Mouse (Mus musculus) left cerebral cortex, postnatal 4 days (tissue): ENCODE data around the gene D630023F18Rik. TPM values are rescaled to one million over a fixed set of nuclear protein-coding genes. Genes with fewer than 3 reads are reported as not detected.

ENCODE experiments used
- DNase-seq: peaks from one replicate; pipeline ENCODE4 v3.0.0-alpha.2; 2022
- intact Hi-C: fragments of 180-260 bp; cut with DNase I; formaldehyde crosslinking; loops from one replicate; pipeline ENCODE4 v1.15.1; 2025
- total RNA-seq, 2 experiments: library from RNA; stranded (reverse); gene quantifications; 2 replicates each; pipeline ENCODE4 v1.2.3; 2021

The D630023F18Rik gene
- 1 to 10 TPM; 5.6 to 9.1 TPM for total RNA-seq

DNA sequence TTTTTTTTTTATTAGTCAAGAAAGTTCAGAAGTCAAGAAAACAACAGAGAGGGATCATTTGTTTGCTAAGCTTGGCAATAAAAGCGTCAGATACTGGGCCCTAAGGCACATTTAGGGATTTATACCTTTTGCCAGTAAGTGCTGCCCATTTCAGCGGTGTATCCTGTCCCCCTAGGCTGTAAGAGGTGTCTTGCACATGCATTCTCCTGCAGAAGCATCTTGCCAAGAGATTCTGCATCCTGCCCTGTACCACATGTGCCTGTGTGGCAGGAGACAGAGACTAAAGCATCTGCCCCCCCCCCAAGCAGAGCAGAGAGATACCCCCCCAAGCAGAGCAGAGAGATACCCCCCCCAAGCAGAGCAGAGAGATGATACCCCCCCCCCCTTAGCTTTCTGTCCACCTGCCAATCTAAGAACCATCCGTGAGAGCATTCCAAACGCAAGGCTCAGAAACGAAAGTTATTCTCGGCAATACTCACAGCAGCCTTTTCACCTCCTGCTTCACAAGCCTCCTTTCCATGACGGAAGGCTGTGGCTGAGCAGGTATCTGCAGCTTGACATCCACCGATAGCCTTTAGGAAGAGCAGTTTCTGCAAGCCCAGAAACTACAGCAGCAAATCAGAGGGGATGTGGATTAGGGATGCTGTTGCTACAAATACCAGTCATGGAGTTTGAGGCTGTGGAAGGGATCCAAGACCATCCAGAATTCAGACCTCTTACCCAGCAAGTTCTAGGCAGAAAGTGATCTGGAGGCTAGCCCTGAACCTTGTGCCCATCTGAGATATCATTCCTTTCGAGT lies at the start of gene D630023F18Rik:
D630023F18Rik (minus strand) TSS at position 641 of the 799 bp plus-strand sequence.
- intact Hi-C loops = no loop called here
- DNase-seq = no peak

DNA sequence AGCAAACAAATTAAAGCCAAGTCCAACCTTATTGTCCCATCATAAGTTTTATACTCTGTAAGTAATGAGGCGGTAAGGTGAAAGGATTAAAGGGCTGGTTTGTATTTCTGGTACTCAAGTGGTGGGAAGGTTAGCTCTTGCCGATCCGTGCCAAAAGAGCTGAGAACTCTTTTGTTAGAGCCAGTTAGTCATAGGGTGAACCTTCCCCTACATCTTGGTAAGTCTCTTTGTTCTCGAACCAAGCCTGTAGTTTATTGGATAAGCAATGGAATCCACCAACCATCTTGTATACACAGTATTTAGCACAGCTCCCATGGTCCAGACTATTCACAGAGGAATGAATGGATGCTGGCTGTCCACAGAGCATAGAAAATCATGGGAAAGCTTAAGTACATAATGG lies 48.6 kb upstream of the D630023F18Rik start:
- intact Hi-C loops = no loop called here
- DNase-seq = no peak

DNA sequence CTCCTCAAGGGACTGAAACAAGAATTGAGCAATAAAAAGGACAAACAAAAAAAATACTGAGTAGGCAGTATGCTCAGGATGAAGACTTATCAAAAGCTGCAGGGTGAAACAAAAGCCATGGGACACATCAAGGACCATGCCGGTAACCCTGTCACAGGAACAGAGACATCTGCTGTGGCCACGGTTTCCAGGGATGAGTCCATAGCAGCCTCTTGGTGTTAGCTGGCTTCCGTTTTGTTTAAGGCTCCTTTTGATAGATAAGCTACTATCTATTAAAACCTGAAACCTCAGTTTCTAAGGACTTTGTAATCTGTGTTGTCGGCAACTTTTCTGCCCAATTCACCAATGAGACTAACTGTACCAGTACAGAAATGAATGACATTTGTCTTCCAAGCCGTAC lies 46.9 kb upstream of the D630023F18Rik start:
- intact Hi-C loops = no loop called here

DNA sequence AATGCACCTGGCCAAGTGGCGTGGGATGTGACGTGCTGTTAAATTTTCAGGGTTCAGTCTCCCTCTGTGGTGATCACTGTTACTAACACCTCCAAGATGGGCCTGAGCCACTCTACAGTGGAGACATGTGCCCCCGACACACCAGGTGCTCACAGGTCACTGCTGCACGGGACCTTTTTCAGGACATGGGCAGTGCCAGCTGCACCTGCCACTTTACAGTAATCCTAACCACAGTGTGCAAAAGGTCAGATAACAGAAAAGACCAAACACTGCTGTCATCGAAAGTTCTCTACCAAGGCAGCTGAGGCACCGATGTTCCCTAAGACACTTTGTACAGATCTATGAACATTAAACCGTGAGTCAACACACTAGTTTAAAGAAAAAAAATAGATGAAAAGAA lies 46.5 kb upstream of the D630023F18Rik start:
- DNase-seq = no peak
- intact Hi-C loops = no loop called here

More for the DNA sequence above, 46.9 kb upstream of the D630023F18Rik start:
- no peak for DNase-seq

DNA sequence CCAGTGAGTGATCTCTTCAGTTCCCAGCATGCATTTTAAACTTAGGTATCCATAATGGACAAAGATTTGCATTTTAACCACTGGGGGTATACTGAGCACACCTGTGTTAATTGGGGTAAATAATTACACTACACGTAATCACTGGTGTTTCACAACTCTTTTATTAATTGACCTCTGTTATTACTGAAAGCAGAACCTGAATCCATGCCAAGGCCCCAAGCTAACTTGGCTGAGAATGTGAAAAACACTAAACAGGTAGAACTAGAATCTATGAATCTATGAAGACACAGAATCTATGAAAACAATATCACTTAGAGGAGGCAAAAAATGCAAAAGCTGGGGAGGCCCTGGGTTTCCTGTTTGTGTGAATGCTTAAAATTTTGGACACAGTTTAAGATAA lies 44.5 kb upstream of the D630023F18Rik start:
- intact Hi-C loops = no loop called here
- DNase-seq = no peak

DNA sequence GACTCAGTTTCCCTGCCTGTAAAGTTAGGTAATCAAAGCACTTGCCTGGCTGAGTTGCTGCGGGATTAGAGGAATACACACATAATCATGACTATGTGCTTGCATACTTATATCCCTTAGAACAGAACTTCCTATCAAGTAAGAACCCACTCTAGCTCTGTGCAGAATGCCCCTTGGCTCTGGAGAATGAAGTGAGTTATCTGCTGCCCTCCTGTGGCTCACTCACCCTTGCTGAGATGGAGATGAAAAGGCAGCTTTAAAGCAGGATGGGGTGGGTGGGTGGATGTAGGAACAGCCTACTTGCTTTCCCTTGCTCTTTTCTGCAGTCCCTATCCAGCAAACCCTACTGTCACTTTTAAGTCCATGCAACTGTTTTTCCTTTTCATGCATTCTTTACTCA lies 39.2 kb upstream of the D630023F18Rik start:
- no peak for DNase-seq
- intact Hi-C loops = no loop called here

DNA sequence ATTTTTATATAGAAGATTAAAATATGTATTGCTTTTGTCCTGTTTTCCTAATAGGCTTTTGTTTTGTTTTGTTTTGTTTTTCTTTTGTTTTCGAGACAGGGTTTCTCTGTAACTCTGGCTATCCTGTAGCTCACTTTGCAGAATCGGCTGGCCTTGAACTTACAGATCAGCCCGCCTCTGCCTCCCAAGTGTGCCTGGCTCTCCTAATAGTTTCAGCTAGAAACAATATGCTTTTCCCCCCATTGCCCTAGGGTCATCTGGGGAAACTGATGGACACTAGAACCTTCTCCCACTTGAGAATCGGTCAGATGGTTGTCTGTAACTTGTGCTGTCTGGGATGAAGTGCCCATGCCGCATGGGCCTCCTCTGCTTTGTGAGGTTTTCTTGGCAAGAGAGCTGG lies 33.1 kb upstream of the D630023F18Rik start:
- no peak for DNase-seq
- intact Hi-C loops = no loop called here

DNA sequence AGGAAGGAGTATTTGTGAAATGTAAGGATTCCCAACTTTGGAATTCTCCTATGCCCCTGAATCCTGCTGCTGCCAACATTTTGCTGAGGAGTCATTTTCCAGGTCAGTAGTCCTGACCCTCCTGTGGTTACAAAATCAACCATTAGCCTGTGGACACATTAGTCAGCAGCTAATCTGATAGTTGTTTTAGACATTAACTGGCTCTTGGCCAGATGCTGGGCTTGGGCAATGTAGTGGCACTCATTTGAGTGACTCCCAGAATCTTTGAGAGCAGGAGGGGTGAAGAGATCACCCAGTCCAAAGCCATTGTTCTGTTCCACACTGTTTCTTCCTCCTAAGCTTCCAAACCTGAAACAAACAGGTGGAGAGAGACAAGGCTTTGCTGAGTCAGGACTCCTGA lies 31.8 kb upstream of the D630023F18Rik start:
- no peak for DNase-seq
- intact Hi-C loops = no loop called here

DNA sequence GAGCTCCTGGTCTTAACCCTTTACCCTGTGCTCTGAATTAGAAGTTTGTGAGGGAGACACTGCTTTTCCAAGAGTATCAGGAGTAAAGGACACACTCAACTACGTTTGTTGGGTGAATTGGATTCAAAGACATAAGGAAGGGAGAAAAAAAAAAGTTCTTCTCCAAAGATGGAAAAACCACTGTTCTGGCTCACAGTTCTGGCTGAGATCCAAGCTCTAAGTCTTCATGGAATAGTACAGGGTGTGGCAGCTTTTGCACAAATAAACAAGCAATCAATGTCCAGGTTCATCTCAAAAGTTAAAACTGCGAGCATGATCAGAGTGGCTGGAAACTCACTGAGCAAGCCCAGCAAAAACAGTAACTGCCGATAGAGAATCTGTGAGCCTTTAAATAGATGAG lies 25.0 kb upstream of the D630023F18Rik start:
- DNase-seq = no peak

DNA sequence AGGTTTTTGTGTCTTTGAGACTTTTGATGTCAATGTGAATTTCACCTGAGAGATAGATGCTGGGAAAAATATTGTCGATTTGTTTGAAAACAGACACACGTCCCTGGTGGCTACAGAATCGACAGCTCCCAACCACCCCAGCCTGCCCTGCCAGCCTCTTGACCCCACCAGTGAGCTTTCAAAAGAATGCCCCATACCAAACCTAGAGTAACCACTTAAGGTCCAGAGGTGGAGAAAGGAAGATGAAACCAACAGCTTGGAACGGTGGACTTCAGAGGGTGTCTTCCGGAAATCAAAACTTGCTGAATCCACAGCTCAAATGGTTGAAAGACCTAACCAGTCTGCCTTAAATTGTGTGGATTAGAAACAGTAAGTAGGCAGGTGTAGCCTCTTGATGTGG lies 24.3 kb upstream of the D630023F18Rik start:
- intact Hi-C loops = no loop called here
- no peak for DNase-seq

More for the DNA sequence above, 25.0 kb upstream of the D630023F18Rik start:
- intact Hi-C loops = no loop called here

DNA sequence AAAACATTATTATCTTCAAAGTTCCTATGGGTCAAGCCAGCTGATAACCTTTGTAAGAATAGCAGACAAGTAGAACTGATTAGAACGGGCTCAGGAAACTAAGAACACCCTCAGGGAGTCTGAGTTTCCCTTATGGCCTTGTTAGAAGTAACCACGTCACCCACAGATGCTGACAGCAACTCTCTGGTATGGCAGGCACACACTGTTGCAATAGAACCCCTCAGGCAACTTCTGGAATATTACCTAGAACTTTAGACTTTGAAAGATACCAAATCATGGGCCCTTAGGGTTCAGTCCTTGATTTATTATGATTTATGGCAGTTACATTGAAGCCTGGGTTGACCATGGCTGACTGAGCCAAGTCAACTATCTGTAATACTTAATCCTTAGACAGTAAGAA lies 23.6 kb upstream of the D630023F18Rik start:
- intact Hi-C loops = no loop called here
- DNase-seq = no peak

DNA sequence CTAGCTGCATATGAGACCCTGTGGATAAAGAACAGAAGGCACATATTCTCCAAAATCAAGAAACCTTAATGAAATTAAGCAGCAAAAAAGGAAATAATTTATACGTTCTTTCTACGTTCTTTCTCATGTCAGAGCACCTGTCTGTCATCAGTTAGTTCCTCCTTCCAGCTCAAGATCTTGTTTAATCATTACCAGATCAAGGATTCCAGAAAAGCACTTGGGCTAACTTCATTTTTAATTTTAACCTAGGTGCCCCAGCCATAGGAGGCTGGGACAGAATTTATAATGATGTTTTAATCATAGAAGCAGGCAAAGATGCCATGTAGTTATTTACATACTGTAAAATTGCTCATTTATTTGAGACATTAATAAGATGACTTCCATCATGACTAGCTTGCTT lies 21.8 kb upstream of the D630023F18Rik start:
- intact Hi-C loops = no loop called here
- no peak for DNase-seq

DNA sequence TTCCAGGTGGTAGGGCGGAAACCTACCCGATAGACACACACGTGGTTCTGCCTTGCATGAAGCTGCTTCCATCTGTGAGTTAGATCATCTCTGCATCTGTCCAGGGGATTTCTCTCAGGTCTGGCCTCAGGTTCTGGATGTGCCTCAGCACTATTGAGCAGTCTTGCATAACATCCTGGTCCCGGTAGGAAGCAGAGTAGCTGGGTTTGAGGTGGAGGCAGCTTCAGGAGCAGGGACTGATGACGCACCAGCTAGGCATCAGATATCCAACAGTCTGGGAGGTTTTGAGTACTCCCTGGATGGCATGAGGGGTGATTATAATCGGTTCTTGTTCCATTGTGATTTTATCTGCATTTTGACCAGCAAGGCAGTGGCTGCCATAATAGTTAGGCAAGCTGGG lies 14.5 kb upstream of the D630023F18Rik start:
- intact Hi-C loops = no loop called here
- DNase-seq = no peak

DNA sequence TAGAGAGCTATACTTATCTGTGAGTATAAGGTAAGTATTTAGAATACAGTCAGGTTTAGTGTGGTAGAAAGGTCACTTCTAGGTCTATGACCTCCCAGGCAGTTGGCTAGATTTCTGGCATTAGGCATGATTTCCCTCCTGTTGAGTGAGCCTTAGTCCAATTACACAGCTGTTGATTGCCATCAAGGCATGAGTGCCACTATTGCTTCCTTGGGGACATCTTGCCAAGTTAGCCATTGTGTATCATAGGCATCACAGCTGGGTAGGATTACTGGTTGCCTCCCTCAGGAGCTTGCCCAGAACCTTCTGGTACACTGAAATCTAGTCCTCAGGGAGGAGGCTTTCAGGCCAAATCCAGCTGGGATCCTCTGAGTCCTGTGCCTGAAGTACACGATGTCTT lies 9.8 kb upstream of the D630023F18Rik start:
- intact Hi-C loops = no loop called here
- DNase-seq = no peak

DNA sequence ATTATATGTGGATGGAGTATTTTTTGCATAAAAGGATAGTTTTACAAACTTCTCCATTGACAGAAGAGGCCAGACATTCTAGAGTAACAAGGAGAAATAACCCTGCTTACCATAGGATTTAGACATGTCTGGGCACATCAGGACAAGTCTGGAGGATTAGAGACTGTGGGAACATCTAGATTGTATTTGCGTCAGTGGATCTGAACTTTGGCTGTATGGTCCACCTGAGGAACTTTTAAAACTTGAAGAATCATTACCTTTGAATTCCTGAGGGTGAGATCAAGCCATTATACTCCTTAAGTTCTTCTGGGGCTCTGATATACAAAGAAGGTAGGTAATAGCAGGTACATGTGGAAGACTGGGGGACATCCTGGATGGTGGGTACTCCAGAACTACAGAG lies 8.7 kb upstream of the D630023F18Rik start:
- DNase-seq = no peak
- intact Hi-C loops = no loop called here

DNA sequence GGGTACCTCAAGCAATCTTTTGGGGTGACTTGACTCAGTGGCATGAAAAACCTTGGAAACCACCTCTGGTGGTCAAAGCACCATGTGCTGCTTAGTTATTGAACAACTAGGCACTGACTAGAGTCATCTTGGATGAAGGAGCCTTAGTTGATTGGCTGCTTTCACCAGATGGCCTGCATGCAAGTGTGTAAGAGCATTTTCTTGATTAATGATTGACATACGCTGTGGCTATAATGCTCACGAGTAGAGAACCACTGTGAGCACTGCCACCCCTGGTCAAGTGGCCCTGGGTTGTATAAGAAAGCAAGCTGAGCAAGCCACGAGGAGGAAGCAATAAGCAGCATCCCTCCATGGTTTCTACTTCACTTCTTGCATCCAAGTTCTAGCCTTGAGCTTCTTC lies 7.2 kb upstream of the D630023F18Rik start:
- no peak for DNase-seq
- intact Hi-C loops = no loop called here

DNA sequence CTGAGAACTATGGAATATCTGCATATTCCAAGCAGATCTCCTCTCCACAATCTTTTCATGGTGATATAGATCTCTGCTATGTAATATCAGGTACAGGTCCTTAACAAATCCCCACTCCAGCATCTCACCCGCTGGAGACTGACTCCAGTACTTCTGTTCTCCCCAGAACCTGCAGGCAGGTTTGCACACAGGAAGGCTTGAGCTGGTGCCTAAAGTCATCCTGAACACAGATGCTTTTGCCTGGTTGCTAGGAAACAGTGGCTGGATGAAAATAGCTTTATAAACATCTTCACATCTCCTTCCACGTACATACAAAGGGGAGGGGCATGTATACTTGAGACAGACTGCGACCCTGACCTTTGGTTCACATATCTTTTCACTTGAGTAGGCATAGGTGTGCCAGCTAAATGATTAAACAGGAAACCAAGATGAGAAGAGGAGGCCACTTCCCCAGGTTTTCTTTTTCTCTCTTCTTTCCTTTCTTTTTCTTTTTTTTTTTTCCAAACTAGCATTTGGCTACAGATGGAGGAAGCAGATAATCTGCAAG lies 6.7 kb upstream of the D630023F18Rik start:
- no peak for DNase-seq
- intact Hi-C loops = no loop called here

DNA sequence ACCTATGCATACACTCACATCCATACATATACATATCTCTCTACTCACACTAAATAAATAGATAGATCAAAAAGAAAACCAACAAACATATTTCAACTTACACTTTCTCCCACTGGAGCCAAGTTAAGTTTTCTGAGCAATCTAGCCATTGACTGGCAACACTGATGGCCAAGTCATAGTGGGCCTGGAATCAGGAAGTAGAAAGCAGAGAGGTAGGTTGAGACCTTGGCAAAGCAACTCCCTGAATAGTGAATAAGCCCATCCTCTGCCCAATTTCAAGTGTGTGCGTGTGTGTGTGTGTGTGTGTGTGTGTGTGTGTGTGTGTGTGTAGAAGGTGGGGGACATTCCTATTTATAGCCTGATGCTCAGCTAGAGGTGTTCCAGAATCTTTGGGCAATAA lies 3.6 kb downstream of the D630023F18Rik start, which contains the start of gene Gm28845:
Gm28845 (minus strand) TSS at position 121 of the 400 bp plus-strand sequence.
- intact Hi-C loops = no loop called here
- DNase-seq = no peak

DNA sequence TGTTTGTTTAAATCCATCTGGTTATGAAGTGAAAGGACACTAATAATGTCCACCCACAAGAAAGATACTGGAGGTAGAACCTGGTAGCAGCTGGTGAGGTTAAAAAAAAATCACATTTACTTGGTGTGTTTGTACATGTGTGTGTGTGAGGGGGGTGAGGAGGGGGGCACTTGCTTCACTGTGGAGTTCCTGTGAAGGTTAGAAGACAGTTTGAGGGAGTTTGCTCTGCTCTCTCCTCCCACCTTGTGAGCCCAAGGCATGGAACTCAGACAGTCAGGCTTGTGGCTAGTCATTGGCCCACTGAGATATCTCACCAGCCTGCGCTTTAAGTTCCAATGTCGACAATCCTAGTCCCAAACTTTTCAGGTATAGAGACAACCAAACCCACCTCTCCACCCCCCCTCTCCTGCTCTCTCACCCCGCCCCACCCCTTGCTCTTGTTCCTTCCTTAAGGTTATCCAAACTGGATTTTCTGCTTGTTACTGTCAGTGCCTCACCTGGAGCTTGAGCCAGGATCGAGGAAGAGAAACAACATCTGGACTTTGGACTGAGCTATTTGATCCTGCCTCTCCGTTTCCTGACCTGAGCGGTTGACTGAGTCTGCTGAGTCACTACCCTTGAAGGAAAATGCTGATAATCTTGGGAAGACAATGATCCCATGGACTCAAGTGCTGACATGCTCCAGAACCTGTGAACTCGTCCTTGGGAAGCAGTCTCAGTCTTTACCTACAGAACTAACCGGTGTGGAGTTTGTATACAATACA lies 4.7 kb downstream of the D630023F18Rik start:
- intact Hi-C loops = no loop called here
- no peak for DNase-seq

DNA sequence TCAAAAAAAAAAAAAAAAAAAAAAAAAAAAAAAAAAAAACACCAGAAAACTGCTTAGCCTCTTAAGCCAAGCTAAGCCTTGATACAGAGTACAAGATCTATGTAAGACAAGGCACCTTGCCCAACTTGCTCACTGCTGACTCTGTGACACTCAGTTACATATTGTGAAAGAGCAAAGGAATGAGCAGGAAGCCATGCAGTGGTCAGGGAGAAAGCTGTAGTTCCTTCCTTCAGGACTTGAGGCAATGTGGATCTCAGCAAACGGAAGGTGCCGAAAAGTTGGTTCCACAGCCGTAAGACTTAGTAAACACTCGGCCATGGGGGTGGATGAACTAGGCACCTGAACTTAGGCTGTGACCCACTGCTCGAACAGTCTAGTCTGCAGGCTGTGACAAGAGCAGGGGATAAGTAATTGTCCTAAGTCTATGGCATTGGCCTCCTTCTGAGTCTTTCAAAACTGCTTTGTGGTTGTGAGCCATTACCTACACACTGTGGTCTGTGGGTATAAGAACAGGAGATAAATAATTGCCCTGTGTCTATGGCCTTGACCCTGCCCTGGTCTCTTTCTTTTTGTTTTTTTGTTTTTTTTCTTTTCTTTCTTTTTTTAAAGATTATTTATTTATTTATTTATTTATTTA lies 9.4 kb downstream of the D630023F18Rik start:
- no peak for DNase-seq
- intact Hi-C loops = loop anchor here (5.0 kb wide), 1 partner anchor 64 kb away; no protein-coding TSS in a partner anchor

DNA sequence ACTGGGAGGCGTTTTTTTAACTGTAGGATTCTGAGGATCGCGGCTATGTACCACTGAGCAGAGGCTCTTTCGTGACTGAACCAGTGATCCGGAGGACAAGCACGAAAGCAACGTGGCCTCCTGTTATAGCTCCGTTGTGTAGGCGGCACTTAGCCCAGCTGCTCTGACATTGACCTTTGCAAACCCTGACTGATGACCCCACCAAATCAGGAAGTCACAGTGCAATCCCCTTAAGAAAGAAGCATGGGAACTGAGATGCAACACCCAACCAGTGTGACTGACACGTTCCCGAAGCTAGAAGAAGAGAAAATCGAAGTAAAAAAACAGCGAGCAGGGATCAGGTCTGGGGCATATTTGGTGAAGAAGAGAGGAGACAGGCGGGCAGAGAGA lies 10.2 kb downstream of the D630023F18Rik start:
- no peak for DNase-seq
- intact Hi-C loops = loop anchor here (5.0 kb wide), 1 partner anchor 64 kb away; no protein-coding TSS in a partner anchor
